Mouse (Mus musculus): ENCODE measurements around the gene Lix1.
"Not testable (repeated sequence)": the region's sequence is repeated elsewhere in the genome, so short reads cannot be mapped to it uniquely, and the experiment has no call there.

Lix1 gene

DNA sequence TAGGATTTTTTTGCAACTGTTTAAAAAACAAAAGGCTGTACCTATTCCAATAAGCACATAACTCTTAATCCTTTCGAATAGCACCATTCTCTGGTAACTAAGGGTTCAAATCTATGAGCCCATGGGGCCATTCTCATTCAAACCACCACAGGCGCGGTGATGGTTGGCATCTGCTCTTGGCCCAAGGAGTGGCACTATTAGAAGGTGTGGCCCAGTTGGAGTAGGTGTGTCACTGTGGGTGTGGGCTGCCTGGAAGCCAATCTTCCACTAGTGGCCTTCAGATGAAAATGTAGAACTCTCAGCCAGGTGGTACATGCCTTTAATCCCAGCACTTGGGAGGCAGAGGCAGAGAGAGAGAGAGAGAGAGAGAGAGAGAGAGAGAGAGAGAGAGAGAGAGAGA lies 11.7 kb downstream of the Lix1 start:
- DNase-seq, result no peak

DNA sequence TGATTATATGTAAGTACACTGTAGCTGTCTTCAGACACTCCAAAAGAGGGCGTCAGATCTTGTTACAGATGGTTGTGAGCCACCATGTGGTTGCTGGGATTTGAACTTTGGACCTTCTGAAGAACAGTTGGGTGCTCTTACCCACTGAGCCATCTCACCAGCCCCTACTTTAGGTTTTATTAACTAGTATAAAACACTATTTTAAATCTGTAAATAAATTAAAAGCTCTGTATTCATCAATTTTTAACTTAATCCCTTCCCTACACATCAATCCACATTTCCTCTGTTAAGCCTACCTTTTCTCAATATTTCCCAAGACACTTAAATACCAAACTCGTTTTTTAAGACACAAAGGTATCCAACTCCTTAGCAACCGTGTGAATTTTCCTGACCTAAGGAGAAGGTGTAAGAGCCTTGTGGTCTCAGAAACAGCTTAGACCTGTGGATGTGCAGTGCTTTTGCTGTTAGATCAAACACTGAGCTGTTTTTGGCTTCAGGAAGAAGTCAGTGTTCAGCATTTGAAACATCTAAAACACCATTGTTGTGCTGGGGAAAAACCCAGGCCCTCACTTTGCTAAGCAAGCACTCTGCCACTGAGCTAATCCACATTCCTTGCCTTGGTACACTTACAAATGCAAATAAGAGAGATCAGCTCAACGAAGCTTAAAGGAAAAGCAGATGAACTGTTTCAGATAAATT lies 22.3 kb downstream of the Lix1 start:
- DNase-seq, result no peak

DNA sequence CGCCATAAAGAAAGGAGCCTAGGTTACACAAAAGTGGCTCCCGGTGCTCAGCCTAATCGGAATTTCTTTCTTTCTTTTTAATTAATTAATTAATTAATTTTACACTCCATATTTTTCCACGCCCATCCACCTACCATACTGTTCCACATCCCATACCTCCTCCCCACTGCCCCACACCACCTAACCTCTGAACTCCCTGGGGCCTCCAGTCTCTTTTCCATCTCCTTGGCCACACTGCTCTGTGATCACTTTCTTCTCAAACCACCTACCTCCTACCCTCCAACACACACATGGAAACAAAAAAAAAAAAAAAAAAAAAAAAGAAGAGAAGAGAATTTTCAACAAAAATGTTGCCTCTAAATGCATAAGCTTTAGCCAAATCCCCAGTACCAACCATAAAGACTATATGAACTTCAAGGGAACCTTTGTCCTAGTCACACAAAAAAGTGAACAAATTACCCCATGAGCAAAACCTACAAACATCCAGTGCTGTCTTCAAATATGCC lies 22.9 kb downstream of the Lix1 start:
- DNase-seq, result no peak

DNA sequence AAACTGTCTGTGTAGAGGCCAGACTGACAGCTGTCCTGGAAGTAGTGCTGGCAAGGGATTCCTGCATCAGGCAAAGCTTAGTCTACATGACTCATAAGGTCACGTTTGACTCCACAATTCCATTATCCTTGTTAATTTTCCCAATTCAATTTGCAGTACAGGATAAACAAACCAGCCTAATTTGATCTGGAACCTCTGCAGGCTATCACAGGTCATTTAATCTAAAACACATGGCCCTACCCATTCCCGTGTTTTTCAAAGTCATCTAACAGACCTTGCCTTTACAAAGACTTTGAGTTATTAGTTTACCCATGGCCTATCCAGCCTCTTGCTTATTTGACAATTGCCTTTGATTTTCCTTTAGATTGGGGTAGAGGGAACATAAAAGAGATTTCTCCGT lies 23.4 kb downstream of the Lix1 start:
- no peak for DNase-seq

DNA sequence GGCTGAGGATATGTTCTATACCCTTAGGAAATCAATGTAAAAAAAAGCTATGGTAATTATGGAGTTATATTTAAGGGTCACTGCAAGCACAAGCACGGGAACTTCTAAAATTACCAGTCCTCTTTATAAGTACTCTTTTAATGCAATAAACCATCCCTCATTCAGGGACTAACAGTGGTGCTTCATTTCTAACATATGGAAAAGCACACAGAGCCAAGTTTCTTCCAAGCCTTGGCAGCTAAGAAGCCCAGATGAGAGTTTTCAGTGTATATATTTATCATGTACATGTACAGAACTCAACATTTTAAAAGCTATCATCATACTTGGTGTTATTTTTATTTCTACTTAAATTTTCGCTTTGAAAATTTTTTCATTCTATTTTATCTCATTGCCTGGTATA lies 26.4 kb downstream of the Lix1 start:
- DNase-seq, result no peak

DNA sequence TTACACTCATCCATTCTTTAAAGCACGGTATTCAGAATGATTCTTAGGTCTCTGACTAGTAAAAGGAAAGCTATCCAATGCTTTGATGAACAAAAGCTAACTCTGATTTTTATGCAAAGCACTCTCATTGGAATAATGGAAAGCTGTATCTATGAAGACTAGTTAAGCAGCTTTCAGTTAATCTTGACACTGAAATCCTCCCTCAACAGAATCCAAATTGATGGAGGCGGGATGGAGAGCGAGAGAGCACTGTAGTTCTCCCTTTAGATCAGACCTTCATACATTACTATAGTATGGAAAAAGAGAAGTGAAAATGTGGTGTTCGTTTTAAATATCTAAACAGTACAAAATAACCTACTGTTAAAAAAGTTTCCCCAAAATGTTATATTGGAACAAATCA lies 31.2 kb downstream of the Lix1 start:
- DNase-seq, result no peak

DNA sequence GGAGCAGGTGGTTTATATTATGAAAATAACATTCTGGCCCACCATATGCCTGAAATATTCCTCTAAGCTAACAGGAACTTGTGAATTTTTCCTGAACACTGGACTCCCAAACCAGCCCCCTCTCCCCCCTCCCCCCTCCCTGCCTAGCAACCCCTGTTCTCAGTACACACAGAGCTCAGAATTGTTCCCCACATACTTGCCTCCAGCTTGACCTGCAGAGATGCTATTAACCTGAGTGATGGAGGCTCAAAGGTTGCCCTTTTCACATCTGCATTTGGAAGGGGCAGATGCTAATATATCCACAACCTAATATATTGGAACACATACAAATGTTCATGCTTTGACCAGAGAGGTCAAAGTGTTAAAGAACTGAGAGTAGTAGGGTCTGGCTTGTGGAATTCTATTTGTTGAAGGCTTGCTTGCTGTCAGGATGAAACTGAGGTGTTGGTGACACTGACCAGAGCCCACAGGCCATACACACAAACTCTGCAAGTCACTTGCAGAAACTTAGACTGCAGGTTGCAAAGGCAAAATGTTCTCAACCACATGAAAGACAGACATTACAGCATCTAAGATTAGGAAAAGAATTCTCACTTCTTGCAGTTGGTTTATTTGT lies 36.2 kb downstream of the Lix1 start:
- no peak for DNase-seq

DNA sequence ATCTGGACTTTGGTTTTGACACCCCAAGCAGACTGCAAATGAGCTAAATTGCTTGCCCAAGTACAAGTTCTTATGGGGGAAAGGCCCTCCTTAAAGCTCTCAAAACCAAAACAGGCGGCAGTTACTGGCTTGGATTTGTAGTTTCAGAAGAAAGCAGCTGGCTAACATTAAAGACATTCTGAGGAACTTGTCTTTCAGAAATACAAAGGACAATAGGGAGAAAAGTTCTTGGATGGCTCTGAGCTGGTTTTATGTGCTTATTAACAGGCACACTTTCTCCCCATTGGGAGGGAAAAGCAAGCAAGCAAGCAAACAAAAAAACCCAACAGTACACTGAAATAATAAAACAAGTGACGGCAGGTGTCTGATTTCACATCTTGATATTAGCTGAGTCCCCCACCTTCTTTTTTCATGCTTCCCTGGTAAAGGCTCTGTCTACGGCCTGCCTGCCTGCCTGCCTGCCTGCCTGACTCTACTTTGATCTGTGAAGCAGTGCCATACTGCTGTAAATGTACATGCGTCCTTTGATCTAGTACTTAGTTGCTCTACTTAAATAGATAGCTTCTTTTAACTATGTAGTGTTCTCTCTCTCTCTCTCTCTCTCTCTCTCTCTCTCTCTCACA lies 39.5 kb downstream of the Lix1 start:
- no peak for DNase-seq

DNA sequence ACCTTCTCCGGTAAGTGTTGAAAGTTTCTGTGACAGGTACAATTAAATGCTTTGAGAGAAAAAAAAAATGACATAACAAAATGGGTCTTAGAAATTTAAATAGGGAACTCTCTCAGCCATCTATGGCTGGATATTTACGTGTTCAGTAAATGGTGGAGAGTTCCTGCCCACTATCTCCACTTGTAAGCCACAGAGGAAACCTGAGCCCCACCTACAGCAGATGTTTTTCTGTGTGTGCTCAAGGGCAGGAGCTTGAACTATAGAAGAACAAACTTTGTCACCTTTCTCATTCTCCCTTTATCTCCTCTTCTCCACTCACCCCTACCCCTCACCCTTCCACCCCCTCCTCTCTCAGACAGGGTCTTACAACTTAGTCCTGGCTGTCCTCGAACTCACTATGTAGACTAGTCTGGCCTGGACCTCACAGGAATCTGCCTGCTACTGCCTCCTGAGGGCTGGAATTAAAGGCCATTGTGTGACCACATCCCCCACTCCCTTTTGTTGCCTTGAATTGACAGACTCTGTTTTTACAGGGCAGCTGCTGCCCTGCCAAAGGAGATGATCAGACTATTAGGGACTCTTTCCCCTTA lies 41.9 kb downstream of the Lix1 start:
- no peak for DNase-seq

DNA sequence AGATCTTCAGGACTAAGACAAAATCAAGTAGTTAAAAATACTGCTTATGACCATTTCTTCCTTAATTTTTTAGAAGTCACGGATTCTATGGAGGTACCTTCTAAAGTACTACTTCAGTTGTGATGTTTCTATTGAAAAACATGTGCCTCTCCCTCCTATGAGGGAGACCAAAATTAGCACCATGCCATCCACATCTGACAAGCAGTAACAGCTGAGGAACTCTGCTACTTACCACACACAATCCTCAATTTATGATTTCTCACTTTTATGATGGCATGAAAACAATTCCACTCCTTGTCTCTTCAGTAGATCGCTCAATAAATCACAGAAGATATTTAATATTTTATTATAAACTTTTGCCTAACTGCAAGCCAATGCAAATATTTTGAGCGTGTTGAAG lies 44.2 kb downstream of the Lix1 start:
- DNase-seq, result no peak

DNA sequence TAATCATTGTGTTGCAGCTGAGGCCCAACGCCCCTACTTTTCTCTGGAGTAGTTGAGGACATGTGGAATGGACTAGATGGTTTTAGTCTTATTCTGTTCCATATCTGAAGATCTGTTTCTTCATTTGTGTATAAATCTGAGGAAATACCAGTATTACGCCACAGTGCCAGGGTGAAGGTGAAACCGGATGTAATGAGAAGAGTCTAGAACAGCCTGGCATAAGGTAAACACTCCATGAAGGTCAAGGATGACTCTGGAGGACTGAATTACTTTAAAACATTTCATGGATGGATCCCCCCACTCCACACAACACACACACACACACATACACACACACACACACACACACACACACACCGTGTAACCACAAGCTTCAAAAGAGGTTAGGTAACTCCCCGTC lies 45.3 kb downstream of the Lix1 start:
- no peak for DNase-seq

DNA sequence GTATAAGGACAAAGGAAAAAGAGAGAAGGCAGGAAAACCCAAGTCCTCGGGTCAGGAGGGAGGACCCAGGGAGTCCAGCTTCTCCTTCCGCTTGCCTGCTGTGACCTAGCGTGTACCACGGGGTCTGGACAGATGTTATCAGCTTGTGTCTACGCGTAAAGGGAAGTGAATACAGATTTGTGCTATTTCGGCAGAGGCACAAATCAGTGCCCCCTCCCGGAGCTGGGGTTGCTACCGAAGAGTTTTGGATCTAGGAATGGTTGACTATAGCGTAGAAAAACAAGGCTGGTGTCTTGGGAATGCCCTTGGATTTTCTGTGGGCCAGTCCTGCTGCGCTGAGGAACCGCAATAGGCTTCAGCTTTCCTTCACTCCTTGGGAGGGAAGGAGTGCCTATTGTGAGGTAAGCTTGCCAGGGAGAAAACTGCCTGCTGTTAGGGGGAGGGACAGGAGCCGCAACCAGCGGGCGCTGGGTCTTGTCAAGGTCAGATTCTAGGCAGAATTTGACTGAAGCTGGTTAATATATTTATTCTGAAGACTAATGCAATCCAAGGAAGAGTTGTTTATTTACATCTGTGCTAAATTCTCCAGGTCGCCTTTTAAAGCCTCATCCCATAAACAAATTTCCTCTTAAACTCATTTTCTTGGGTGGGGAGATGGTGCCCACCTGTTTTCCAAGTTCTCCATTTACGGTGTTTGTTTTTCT lies 46.4 kb downstream of the Lix1 start:
- peak; percentile 7 for DNase-seq

DNA sequence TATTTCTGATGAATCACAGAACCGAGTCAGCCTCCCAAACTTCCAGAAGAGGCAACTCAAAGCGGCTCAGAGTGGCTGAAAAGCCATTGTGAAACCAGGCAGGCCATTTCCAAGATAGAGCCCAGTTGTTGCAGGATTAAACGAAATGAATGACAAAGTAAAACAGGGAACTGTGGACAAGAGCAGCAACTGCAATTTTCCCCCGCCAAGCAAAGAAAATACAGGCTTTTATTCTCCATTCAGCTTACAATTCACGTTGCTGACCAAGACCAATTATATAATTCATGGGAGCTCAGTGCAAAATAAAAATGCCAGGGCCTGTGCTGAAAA lies 46.9 kb downstream of the Lix1 start:
- no peak for DNase-seq

DNA sequence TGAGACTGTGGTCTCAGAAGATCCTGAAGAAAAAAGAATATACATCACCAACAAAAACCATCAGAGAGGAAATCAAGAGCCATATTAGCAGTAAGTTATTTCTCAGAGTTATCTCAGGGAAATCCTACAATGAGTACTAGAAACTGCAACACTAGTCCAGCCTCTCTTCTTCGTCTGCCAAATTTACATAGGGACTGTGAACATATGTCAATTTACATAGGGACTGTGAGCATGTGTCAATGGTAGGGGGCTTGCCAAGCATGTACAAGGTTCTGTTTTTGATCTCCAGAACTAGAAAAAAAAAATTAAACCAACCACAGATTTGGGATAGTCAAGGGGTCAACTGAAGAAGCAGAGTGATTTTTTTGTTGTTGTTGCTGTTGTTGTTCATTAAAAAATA lies 48.6 kb downstream of the Lix1 start:
- no peak for DNase-seq

DNA sequence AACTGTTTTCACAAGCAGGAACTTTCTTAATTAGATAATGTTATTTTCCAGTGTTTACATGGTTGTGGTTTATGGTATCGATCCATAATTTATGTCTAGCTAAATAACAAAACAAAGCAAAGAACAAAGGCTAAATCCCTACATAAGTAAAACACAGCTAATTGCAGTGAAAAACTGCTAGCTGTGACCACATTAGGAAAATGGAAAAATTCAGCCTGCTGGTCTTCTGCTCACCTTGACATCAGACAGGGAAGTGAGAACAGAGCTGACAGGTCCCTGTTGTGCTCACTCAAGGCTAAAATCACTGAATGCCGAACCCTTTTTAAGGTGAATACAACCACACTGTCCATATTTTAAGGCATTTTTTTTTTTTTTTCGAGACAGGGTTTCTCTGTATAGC lies 50.1 kb downstream of the Lix1 start:
- no peak for DNase-seq

DNA sequence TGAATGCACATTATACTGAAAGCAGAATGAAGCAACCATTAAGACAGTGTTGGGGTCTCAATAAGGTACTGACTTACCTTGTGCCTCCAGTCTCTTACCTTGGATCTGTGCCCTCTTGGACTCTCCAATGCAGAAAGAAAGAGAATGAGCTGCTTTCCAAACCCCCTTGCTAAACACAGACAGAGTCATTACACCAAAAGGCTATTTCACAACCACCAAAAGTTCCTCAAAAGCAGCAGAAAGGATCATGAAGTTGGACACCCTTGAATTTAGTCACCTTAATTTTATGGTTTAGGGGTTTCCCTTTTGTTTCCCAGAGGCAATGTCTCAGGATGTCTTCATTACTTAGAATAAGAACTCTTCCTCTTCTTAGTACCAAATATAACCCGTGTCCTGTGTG lies 52.1 kb downstream of the Lix1 start:
- DNase-seq, result no peak

DNA sequence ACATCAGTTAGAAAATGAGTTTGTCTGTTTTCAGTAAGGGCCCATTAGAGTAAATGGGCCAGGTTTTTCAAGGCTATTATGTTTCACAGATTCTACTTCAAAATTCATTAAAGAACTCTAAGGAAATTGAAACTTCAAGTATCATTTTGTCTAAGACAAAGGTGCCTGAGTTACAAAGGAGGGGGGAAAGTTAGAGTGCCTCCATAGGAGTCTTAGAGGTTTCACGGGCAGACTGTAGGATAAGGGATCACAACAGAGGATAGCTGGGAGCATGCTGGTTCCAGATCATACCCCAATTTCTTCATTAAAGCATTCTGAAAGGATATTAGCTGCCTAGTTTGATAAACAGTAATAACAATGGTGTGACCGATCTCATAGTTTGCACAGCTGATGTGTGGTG lies 83.3 kb downstream of the Lix1 start:
- DNase-seq, result no peak

DNA sequence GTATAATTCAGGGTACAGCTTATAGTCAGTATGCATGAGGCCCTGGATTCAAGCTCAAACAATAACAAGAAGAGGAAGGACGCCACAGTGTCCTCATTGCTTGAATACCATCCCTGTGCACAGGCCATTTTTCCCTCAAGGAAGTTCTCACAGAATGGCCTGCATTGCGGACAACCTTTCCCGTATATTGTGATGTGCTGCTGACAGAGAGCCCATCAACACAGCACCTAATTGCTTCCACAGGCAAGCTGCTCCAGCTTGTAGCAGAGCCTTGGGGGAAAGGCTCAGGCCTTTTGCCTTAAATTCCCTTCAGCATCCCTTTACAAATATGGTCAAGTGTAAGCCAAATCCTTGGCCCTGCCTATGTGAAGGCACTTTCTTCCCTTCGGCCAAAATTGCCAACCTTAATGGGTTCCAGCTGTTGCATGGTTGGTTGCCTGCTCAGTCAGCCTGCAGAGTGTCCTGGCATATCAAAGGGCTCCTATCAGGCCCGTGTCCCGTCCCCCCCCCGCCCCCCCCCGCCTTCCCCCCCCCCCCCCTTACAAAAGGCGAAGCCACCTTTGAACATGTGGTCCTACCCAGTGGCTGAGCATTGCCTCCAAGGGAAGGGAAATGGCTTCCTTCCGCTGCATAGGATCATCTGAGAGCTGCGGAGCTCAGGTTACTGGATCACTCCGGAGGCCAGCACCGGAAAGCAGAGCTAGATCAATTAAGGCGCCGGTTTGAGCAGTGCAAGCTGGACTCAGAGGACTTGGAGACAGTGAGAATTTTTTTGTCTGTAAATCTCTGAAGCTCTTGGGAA lies 88.5 kb downstream of the Lix1 start:
- DNase-seq, result no peak

DNA sequence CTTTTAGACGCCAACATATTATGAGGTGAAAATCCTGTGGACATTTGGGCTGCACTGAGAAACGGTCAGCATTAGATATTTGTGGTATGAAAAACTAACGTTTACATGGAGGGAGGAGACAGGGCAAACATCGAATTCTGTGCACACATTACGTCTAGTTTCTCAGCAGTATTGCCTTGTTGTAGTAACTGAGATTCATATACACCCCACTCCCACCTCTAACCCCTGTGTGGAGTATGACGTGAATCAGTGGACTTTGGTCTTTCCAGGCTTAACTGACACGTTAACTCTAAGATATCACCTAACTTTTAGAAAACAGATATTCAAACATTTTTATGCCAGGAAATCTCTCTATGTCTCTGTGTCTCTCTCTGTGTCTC lies 89.1 kb downstream of the Lix1 start:
- no peak for DNase-seq

DNA sequence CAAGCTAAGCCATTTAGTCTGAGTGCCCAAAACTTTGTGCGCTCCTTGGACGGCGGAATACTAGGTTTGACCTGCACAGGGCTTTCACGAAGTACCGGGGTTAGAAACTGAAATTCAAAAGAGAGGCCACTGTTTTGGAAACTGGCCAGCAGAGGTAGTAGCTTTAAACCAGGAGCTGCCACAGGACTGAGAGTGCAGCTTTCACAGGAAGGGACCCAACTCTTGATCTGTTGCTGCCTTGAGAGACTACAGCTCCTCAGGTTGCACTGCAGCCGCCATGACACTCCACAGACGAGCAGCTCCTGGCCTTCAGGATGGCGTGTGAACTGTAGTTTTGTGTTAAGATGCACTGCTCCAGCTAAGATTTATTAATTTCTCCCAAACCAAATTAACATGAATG lies 89.6 kb downstream of the Lix1 start:
- no peak for DNase-seq

DNA sequence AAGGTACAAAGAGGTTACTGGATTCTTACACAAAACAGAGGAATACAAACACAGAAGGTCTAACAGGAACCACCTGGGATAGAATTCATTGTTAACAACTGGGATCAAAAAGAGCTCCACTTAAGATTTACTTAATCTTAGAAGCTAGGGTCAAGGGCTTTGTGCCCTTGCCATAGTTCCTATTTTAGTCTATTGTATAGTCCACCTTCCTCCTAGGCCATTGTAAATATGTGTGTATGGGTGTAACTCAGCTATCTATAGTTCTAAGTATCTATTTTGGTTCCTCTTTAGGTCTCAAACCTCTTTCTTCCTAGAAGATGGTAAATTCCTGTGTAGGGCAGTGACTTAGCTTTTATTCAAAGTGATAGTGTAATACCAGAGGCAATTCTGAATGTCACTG lies 93.8 kb downstream of the Lix1 start:
- DNase-seq, result not testable (repeated sequence)

DNA sequence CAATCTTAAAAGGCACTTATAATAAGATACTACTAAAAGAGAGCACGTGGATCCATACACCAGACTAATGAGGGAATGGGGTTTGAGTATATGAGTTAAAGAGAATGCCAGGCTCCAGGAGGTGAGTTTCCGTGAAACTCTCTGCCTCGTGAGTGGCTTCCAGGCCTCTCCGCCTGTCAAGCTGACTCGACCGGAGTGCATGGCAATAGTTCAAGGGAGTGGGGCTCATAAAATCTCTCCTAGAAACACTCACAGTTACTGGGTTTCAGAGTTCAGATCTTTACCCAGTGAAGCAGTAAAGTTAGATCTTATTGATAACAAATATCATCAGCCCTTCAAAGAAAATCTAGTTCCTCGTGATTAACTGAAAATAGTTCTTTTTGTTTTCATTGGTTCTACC lies 94.3 kb downstream of the Lix1 start:
- DNase-seq, result no peak

DNA sequence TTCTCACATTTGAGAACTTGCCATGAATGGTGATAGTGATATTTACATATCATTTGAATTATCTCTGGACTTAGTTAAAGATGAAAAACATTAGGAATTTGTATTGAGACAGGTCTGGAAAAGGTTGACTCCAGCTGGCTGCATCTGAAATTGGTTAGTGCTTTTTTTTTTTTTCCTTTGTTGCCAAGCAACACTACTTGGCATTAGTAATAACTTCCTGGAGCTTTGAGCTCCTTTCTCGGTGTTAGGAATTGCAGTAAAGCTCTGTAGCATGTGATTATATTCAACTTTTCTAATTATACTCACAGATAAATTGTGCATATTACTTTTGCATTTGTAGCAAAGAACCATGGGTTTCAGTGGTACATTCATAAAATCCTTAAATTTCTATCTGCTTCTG lies 96.4 kb downstream of the Lix1 start:
- DNase-seq, result no peak
